Mouse (Mus musculus): ENCODE data around the gene Nfia.

- TF ChIP-seq CTCF (IDR thresholded peaks at IDR 0.05; ENCODE audit: low read depth, low read length) (no peak), POLR2A (IDR thresholded peaks at IDR 0.05; ENCODE audit: borderline replicate concordance, low read depth, low read length) (no peak)
Observed at GRCm38 (mm10) chr4:97766100-97766499, 6.4 kb upstream of the Nfia start.

All from bone marrow macrophage, adult 2 months (primary cell).